Mouse (Mus musculus) layer of hippocampus, adult 9-10 months (tissue): Measurements from ENCODE around the gene Limk1.
"Not testable (repeated sequence)": the region's sequence is repeated elsewhere in the genome, so short reads cannot be mapped to it uniquely, and the experiment has no call there.

ENCODE experiments used
- DNase-seq: peaks from one replicate; pipeline ENCODE4 v3.0.0; 2022; ENCODE audit warnings: low spot score

The Limk1 gene

GRCm38 (mm10) chr5:134677491-134677890 lies 10.9 kb downstream of the Limk1 start:
- no peak for DNase-seq

- DNase-seq = peak; percentile 44
Observed at GRCm38 (mm10) chr5:134675956-134676759, 12.2 kb downstream of the Limk1 start.

GRCm38 (mm10) chr5:134674977-134675376 lies 13.4 kb downstream of the Limk1 start:
- no peak for DNase-seq

DNA sequence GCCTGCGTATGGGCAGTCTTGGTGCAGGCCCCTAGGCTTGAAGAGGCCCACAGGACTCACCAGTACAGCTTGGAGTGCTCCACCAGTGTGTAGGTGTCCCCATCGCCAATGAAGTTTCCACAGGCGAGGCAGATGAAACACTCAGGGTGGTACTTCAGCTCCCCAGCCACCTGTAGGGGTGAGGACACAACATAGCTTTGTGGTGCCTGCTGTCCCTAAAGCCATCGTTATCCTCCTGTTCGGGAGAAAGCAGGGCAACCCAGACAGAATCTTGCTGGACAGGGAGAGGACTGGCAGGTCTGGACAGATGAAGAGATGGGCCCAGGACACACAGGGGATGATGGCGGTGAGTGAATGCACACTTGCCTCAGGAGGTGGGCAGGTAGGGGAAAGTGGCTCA lies 15.8 kb downstream of the Limk1 start:
- DNase-seq = no peak

DNA sequence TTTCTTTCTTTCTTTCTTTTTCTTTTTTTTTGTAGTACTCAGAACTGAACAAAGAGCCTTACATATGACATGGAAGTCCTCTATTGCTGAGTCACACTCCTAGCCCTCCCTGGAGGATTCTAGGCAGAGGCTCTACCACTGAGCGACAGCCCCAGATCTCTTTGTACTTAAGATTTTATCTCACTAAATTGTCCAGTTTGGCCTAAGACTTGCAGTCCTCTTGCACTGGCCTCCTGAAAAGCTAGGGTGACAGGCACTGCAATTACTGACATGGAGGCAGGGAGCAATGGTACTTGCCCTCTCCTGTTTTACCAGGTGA lies 16.2 kb downstream of the Limk1 start:
- no peak for DNase-seq

- DNase-seq = no peak
Observed at GRCm38 (mm10) chr5:134671335-134672197, 16.8 kb downstream of the Limk1 start.

- no peak for DNase-seq
Observed at GRCm38 (mm10) chr5:134669001-134669708, 19.2 kb downstream of the Limk1 start.

- no peak for DNase-seq
Observed at GRCm38 (mm10) chr5:134668495-134668894, 19.9 kb downstream of the Limk1 start.

DNA sequence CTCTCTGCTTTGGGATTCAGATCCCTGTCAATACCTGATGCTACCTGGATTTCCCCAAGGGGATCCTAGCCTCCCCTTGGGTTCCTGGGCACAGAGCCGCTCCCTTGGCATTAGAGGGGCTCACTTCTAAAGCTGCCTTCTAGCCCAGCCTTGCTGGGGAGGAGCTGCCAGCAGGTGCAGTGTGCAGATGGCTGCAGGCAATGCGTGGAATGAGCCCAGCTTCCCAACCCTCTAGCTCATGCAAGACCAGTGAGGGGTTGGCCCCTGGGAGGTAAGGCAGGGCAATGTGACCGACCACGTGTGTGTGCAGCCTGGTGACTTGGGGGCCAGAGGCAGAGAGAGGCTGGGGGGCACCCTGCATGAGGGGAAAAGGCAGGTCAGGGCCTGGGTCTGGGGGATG lies 31.7 kb downstream of the Limk1 start:
- no peak for DNase-seq

- no peak for DNase-seq
Observed at GRCm38 (mm10) chr5:134652015-134652414, 36.4 kb downstream of the Limk1 start.

DNA sequence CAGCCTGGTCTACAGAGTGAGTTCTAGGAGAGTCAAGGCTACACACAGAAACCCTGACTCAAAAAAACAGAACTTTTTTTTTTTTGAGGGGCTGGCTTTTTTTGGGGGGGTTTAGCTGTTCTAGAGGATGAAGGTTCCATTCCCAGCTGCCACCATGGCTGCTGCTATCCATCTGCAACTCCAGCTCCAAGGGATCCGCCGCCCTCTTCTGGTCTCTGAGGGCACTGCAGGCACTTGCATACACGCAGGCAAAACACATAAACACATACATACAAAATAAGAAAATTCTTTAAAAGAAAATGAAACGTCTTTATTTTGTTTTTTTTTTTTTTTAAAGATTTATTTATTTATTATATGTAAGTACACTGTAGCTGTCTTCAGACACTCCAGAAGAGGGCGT lies 37.5 kb downstream of the Limk1 start:
- no peak for DNase-seq

GRCm38 (mm10) chr5:134648976-134649375 lies 39.4 kb downstream of the Limk1 start:
- DNase-seq = not testable (repeated sequence)

- DNase-seq = no peak
Observed at GRCm38 (mm10) chr5:134647394-134647793, 41.0 kb downstream of the Limk1 start.

DNA sequence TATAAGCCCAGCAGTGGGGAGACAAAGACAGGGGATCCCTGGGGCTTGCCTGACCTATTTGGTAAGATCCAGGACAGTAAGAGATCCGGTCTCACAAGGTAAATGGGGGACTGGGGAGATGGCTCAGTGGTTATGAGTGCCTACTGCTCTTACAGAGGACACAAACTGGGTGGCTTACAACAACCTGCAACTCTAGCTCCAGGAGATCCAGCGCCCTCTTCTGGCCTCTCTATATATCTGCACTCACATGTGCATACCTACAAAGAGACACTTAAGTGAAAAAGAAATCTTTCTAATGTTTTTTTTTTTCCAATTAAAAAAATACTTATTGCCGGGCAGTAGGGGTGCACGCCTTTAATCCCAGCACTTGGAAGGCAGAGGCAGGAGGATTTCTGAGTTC lies 41.9 kb downstream of the Limk1 start:
- no peak for DNase-seq

DNA sequence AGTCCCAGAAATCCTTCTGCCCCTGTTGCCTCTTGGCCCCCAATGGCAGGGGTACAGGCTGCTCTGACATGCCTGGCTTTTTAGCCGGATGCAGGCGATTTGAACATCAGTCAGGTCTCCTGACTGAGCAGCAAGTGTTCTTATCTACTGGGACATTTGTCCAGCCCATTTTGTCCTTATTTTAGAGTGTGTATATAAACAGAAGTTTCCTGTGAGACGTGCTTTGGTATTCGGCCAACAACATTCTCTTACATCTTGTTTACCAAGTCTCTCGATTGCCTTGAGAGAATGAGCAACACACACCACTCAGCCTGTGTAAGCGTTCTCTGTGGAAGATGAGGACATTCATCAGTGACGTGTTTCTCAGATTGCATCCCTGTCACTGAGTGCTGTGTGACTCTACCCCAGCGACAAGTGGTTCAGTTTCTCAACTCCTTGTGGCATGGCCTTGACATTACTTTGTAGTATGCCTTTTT lies 43.7 kb downstream of the Limk1 start:
- DNase-seq = no peak

- no peak for DNase-seq
Observed at GRCm38 (mm10) chr5:134644121-134644520, 44.3 kb downstream of the Limk1 start.

- no peak for DNase-seq
Observed at GRCm38 (mm10) chr5:134640371-134640770, 48.0 kb downstream of the Limk1 start.

- peak; percentile 89 for DNase-seq
Observed at GRCm38 (mm10) chr5:134639269-134639682, 49.1 kb downstream of the Limk1 start, which contains the start of gene Eif4h. Gene Eif4h, minus strand, starts transcription at chr5:134639490.

DNA sequence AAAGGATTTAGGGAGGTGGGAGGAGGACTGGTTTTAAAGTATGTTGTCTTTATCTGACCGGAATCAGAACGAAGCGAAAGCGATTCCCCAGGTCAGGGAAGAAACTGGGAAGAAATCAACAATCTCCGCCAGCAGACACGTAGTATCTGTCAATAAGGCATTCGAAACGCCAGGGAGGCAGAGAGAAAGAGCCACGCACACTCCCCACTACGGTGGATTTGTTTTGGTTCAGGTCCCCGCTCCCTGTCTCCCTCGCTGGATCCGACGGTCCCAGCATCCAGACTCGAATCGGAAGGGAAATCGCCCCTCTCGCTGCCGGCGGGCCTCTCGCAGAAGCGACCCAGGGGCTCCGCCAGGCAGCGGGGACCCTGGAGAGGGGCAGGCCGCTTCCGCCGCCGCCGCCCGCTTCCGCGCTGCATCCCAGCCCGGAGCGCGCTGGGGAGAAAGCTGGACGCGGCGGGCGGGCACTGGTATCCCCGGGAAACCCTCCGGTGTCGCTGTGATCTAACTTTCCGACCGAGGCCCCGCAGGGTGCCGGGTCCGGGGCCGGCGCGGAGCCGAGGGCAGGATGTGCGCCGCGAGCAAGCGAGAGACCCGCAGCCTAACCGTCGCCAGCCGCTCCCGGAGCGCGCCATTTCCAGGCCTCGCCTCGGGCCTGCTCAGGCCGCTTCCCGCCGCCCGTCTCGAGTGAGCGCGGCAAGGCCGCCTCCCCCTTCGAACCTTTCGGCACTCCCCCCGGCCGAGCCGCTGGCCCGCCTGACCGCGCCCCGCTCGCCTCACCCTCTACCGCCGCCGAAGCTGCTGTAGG lies 49.7 kb downstream of the Limk1 start:
- no peak for DNase-seq

DNA sequence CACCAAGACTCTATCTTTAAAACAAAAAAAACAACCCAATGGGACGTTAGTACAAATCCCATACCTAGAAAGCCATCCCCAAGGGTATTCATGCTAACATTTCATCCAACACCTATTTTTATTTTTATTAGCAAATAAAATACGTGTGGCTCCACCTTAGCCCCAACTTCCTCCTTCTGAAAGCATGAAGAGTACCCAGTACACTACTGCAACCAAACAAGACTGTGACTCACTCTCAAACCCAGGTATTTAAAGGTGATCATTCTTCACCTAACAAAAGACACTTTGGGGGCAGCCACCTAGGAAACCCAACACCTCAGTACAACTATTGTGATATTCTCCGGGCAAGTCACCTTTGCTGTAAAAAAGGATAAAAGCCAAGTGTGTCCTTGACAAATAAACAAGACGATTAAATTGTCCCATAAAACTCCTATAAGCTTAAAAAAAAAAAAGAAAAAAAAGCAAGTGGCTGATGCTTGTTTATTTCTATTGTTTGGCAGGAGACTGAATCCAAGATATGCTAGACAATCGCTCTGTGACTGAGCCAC lies 50.5 kb downstream of the Limk1 start:
- DNase-seq = no peak

GRCm38 (mm10) chr5:134632841-134633240 lies 55.6 kb downstream of the Limk1 start:
- no peak for DNase-seq
